Mouse (Mus musculus) lung, adult 2 months (tissue): ENCODE results near the gene Rnase9.

ENCODE experiments used
- CTCF ChIP-seq: fragments of 200-500 bp; IDR thresholded peaks from 2 replicates; pipeline ENCODE4 v1.5.1; 2011; ENCODE audit warnings: mild to moderate bottlenecking, low read length, control low read depth; ENCODE audit not compliant: insufficient read depth
- POLR2A ChIP-seq: fragments of 200-500 bp; IDR thresholded peaks from 2 replicates; pipeline ENCODE4 v1.6.1; 2011; ENCODE audit warnings: low read depth, mild to moderate bottlenecking, control low read depth, low read length, borderline replicate concordance; ENCODE audit errors: extremely low read depth

- no peak for TF ChIP-seq POLR2A
- TF ChIP-seq CTCF: no peak
Observed at GRCm38 (mm10) chr14:50997088-50997487, 44.6 kb downstream of the Rnase9 start.
